Mouse (Mus musculus) right cerebral cortex, adult 18-20 months (tissue): ENCODE data around the gene Rps26.
A peak's percentile ranks its signal among the peaks of the same experiment; 100 is the strongest.

Experiments
- DNase-seq: peaks from one replicate; pipeline ENCODE4 v3.0.0; 2022; ENCODE audit warnings: mixed read lengths

Rps26 gene

DNA sequence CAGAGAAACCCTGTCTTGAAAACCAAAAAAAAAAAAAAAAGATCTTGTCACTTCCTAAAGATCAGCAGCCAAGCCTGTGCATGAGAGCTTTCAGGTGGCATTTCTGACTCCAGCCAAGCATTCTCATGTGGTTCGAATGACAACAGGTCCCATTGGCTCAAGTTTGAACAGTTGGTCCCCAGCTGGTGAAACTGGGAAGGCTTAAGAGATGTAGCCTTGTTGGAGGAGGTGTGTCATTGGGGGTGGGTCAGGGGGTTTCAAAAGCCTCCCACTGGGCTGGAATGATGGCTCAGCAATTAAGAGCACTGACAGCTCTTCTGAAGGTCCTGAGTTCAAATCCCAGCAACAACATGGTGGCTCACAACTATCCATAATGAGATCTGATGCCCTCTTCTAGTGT lies 25.0 kb downstream of the Rps26 start:
- DNase-seq: no peak

DNA sequence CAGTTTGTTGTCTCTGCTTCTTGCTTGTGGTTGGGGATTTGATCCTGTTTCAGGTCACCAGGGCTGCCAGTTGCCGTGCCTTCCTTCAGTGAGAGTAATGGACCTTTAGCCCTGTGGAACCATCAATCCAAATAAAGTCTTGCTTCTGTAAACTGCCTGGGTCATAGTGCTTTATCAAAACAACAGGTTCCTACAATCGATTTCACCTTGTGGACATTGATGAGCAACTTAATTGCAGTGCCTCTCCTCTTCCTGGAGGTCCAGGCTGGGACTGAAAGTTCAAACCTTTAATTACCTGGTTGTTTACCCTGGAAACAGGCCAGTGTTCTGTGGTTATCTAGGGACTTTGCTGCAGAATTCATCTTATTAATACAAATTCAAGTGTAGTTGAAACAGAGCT lies 28.1 kb downstream of the Rps26 start:
- no peak for DNase-seq

DNA sequence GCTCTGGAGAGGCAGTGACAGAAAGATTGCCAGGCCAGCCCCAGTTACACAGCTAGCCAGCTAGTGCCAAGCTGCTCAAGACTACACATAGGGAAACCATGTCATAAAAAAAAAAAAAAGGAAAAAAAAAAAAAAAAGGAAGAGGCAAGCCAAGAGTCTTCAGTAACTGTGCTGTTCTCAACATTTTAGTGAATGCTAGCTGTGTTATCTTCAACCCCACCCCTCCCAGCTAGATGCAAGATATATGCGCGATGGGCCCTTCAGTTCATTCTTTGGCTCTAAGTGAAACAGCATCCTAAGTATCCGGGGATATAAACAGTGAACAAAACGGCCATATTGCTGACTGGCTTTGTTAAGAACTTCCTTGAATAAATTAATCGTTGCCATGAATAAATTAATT lies 33.8 kb downstream of the Rps26 start:
- DNase-seq: no peak

DNA sequence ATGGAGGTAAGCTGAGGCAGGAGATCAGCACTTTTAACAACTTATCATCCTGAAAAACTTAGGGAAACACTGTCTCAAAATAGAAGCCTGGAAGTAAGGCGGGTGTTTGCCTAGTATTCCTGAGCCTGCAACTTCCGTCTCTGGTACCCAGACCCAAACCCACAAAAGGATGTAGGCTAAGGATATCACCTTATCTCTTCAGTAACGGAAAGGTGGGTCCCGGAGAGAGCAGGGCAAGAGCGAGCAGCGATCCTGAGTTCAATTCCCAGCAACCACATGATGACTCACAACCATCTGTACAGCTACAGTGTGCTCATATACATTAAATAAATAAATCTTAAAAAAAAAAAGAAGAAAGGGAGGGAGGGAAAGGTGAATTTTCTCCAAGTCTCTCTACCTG lies 35.1 kb downstream of the Rps26 start:
- DNase-seq: no peak

DNA sequence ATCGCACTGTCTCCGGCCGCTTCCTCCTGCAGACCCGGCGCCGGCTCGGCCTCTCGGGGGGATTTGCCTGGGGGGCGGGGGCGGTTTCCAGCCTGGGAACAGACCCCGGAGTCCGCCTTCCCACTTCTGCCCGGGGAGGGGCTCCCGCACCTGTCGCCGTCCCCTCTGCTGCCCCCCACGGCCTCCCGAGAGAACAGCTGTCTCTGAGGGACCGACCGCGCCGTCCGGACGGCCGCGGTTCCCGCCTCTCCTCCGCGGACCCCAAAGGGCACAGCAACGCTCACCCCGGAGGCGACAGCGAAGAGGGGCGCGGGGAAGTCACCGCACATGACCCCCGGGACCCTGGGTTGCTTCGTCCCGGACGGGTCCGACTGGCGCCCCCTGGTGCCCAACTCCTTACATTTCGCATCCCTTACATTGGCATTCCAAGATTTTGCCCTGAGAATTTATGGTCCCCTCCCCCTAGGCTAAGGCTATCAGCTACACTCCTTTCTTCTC lies 36.3 kb downstream of the Rps26 start:
- peak; percentile 25 for DNase-seq

DNA sequence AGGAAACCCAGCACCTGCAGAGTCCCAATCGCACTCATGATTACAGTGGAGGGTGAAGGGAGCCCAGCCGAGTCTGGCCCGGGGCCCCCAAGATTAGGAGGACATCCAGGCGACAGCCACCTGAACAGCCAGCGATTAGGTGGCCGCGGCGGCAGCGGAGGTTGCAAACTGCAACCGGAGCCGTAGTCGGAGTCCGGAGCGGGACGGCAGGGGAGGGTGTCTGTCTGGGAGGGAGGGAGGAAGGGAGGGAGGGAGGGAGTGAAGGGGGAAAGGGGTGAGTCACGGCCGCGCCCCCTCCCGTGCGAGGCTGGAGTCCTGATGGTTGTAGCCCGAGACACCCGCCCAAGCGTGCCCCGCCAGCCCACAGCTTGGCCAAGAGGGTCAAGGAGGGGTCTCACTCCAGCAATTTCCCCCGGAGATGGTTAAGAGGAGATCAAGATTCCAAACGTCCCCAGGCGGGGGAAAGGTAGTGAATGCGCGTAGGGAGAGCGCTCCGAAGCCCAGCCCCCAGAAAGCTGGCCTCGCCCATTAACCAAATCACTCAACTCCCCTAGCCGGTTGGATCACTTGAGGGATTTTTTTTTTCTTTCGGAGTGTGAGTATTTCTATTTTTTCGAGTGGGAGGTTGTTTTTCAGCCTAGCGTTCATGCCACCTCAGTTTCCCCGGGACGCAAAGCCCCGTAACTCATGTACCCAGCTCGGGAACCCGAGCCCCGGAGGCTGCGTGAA lies 36.9 kb downstream of the Rps26 start, which contains the start of gene Erbb3:
TSS of gene Erbb3 (minus strand) at position 189 of the 729 bp plus-strand sequence.
- no peak for DNase-seq

DNA sequence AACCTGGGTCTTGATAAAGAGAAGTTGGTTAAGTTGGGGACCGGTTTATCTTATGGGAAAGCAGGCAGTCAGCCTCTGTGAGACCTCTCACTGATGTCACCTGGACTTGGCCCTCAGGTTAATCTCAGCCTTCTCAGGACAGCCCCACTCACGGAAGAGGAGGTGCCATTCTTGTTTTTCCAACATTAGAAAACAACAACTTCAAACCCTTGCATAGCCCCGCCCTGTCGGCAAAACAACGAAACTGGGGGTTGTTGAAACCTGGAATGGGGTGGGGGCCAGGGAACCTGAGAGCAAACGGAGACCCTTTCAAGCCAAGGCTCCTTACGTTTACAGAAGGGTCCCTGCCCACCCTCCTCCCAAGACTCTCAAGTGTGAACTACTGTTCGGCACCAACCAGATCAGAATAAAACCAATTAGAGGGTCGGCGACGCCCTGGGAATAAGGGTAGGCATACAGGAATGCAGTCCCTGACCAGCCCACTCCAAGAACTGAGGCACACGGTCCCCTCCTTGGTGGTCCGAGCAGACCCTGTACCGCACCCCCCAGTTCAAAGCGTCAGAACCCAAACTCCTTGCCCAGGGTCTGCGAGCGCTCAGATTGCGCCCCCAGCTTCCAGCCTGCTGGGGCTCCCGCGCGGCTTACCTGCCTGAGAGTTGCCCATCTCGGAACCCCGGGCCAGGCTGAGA lies 37.6 kb downstream of the Rps26 start:
- no peak for DNase-seq

DNA sequence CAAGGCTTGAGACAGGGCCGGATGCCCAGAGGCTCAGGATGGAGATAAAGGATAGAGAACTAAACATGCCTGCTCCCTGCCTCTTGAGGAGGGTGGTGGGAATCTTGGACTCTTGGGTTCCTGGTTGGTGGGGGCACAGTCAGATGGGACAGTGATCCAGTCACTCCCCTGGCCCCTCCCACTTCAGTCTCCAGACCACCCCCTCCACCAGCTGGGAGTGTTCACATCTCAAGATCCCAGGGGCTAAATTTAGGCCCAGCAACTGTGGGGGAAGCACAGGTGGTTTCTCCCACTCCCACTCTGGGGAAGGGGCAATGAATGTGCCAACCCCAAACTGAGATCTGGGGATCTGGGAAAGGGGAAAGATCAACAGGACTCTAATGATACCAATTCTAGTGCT lies 38.4 kb downstream of the Rps26 start:
- DNase-seq: no peak

DNA sequence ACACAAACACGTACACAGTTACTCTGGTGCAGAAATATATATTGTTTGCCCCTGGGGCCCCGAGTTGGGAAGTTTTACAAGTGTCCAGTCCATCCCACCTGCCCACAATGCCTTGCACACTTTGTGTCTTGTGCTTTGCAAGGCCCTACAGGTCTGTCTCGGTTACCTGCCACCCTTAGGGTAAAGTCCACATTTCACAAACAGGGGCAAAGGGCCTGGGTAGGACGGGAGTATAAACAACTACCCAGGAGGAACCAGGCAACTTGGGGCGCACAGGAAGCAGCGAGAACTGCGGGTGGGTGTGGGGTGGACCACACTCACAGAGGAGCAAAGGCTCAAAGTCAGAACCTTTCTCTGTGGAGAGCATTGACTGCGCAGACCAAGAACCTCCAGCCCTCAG lies 38.9 kb downstream of the Rps26 start:
- no peak for DNase-seq

DNA sequence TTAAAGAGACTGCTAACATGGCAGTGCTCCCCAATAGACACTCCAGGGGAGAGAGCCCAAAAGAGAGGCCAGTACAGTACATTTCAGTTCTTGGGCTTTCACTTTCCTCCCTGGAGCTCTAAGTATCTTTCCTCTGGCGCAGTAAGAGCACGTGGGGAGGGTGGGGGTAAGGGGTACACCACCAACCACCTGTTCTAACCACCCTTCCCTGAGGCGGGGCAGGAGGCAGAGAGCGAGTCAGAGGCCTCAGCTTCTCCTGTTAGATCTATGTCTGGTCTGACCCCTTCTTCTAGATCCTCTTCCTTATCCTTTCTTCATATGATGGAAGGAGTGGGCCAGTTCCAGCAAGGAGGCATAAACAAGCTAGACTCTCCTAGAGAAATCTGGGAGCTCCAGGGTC lies 39.4 kb downstream of the Rps26 start:
- no peak for DNase-seq

DNA sequence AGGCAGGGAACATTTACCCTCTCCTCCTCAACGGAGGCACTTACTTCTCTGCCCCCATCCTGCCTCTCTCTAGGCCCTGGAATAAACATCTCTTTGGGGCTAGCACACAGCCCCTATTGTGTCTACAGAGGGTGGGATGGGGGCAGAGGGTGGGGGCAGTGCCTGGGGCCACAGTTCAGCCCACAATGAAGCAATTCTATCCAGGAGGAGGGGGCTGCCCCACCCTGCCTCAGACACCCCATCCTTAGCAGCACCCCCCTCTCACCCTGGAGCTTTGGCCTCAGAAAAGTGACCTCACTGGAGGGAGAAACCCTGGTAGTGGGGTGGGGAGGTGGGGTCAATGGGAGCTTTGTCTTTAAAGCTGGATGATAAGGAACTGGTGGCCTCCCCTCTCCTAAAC lies 40.0 kb downstream of the Rps26 start:
- DNase-seq: peak; percentile 41

DNA sequence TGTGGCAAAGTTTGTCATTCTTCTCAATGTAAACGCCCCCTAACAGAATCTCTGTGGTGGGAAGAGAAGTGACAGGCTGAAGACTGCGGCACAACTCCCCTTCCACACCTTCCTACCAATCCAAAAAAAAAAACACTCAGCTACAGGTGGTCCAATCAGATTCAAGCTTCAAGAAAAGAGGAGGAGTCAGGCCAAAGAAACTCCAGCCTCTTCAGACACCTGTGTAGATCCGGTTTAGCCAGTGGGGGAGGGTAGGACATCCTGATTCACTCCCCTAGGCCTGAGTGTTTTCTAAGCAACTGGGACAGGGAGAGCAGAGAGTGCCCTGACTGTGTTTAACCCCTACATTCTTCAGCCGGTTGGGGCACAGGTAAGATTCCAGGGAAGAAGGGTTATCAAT lies 42.2 kb downstream of the Rps26 start:
- no peak for DNase-seq

DNA sequence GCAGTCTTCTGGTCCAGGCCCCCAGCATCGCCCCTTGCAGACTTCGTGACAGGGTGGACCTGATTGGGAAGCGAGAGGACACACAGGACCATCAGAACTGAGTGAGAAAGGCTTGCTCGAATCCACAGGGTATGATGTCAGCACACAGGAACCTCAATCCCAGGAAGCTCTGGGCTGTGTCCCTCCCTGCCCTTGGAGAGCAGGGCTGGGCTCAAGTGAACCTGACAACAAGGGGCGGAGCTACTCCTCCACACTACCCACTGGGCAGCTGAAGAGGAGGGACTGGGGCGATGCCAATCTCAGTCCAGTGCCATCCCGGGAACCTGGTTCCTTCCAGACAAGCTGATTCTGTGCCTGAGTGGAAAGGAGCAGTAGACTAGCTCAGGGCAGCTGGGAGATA lies 42.9 kb downstream of the Rps26 start:
- DNase-seq: peak; percentile 25

DNA sequence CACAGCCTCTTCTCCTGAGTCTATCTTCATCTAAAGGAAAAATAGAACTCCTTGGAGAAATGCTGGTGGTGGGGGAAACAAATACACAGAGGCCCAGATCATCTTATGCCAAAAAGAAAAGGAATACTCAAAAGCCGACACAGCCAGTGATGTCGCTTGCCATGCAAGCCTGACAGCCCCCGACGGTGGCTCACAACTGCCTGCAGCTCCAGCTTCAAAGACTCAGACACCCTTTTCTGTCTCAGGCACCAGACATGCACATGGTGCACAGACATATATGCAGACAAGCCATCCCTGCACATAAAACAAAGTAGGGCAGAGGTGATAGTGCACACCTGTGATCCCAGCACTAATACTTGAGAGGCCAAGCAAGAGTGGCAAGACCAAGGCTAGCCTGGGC lies 46.8 kb downstream of the Rps26 start:
- DNase-seq: no peak

DNA sequence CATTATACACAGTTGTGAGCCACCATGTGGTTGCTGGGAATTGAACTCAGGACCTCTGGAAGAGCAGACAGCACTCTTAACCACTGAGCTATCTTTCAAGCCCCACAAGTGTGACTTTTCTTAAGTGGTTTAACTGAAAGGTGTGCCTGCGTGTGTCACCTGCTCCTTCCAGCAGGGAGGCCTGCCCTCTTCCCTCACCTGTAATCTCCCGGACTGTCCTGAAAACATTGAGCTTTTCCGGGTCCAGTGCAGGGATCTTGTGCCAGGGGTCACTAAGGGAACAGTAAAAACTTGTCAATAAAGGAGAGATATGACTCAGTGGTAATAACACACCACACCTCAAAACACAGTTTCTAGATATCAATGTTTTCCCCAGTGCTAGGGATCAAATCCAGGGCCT lies 47.2 kb downstream of the Rps26 start:
- no peak for DNase-seq

DNA sequence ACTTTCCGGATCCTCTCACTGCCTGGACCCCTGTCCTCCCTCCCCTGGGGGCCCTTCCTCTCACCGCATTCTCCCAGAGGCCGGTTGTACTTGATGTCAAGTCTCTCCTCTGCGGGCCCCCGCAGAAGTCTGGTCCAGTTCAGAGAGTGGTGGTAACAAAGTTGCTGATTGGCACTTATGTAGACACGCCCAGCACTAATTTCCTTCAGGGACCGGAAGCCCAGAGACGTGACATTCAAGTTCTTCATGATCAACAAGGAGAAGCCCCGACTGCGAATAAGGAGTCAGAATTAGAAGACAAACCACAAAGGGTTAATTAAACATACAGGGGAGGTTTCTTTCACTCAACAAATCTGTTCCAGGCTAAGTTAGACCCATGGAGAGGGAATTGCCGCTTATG lies 48.2 kb downstream of the Rps26 start:
- no peak for DNase-seq

DNA sequence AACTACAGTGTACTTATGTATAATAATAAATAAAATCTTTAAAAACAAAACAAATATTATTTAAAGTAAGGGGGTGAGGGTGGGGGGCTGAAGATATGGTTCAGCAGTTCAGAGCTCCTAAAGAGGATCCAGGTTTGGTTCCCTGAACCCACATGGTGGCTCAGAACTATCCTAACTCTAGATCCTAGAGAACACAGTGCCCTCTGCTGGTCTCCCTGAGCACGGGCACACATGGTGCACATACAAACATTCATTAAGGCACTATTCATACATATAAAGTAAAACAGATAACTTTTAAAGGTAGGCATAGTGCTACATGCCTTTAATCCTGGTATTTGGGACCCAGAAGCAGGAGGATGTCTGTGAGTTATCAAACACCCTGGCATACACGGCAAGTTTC lies 51.5 kb downstream of the Rps26 start:
- DNase-seq: no peak
